Mouse (Mus musculus): Measurements from ENCODE around the gene Sept11.
A peak's percentile ranks its signal among the peaks of the same experiment; 100 is the strongest.

Sept11 gene

GRCm38 (mm10) chr5:93174675-93175074, 81.4 kb downstream of the Sept11 start:
- no peak for DNase-seq (ENCODE audit: low spot score)

- DNase-seq (ENCODE audit: low spot score): no peak
Observed at GRCm38 (mm10) chr5:93178616-93179015, 85.4 kb downstream of the Sept11 start.

GRCm38 (mm10) chr5:93180252-93180651, 87.0 kb downstream of the Sept11 start:
- peak; percentile 40 for DNase-seq (ENCODE audit: low spot score)

GRCm38 (mm10) chr5:93183311-93183710, 90.1 kb downstream of the Sept11 start:
- no peak for DNase-seq (ENCODE audit: low spot score)

- DNase-seq (ENCODE audit: low spot score): no peak
Observed at GRCm38 (mm10) chr5:93184548-93184947, 91.3 kb downstream of the Sept11 start.

GRCm38 (mm10) chr5:93189607-93190006, 96.4 kb downstream of the Sept11 start:
- no peak for DNase-seq (ENCODE audit: low spot score)

- no peak for DNase-seq (ENCODE audit: low spot score)
Observed at GRCm38 (mm10) chr5:93190428-93190827, 97.2 kb downstream of the Sept11 start.

GRCm38 (mm10) chr5:93198232-93198631, 105.0 kb downstream of the Sept11 start:
- DNase-seq (ENCODE audit: low spot score): no peak

GRCm38 (mm10) chr5:93201181-93201580, 107.9 kb downstream of the Sept11 start:
- no peak for DNase-seq (ENCODE audit: low spot score)

- DNase-seq (ENCODE audit: low spot score): peak; percentile 69
Observed at GRCm38 (mm10) chr5:93205371-93206108, 112.3 kb downstream of the Sept11 start.

GRCm38 (mm10) chr5:93206109-93207005, 113.1 kb downstream of the Sept11 start, which contains the start of the genes Ccni and 2010109A12Rik:
Ccni (minus strand) TSS chr5:93206495.
2010109A12Rik (plus strand) TSS chr5:93206518.
- DNase-seq (ENCODE audit: low spot score): peak; percentile 95

- DNase-seq (ENCODE audit: low spot score): peak; percentile 29
Observed at GRCm38 (mm10) chr5:93207006-93207348, 113.7 kb downstream of the Sept11 start.

GRCm38 (mm10) chr5:93207555-93207954, 114.3 kb downstream of the Sept11 start:
- no peak for DNase-seq (ENCODE audit: low spot score)

GRCm38 (mm10) chr5:93218375-93218774, 125.1 kb downstream of the Sept11 start:
- no peak for DNase-seq (ENCODE audit: low spot score)

GRCm38 (mm10) chr5:93221661-93222060, 128.4 kb downstream of the Sept11 start:
- DNase-seq (ENCODE audit: low spot score): peak; percentile 13

GRCm38 (mm10) chr5:93224549-93224948, 131.3 kb downstream of the Sept11 start:
- no peak for DNase-seq (ENCODE audit: low spot score)

Data from lung, postnatal 25 days (tissue).